Mouse (Mus musculus): ENCODE results near the gene Eif4a1.

- TF ChIP-seq CTCF (IDR thresholded peaks at IDR 0.05; ENCODE audit: low read depth), result no peak
- TF ChIP-seq EP300 (IDR thresholded peaks at IDR 0.05; ENCODE audit: low read depth), result peak; percentile 55
Measured at GRCm38 (mm10) chr11:69665961-69666664, 6.1 kb downstream of the Eif4a1 start, which contains the start of gene Cd68.
